Mouse (Mus musculus) brain, embryonic 14.5 days (tissue): ENCODE data around the gene Bmi1.

ENCODE experiments used
- CTCF ChIP-seq: fragments of 200-500 bp; IDR thresholded peaks from 2 replicates; pipeline ENCODE4 v1.5.1; 2012; ENCODE audit warnings: inconsistent platforms, mild to moderate bottlenecking, moderate library complexity, borderline replicate concordance; ENCODE audit not compliant: insufficient read depth, insufficient read length; ENCODE audit errors: extremely low read depth
- POLR2A ChIP-seq: fragments of 200-500 bp; IDR thresholded peaks from 2 replicates; pipeline ENCODE4 v1.6.1; 2012; ENCODE audit warnings: mild to moderate bottlenecking, inconsistent platforms, borderline replicate concordance; ENCODE audit not compliant: poor library complexity, insufficient read depth, insufficient read length, severe bottlenecking; ENCODE audit errors: extremely low read depth

DNA sequence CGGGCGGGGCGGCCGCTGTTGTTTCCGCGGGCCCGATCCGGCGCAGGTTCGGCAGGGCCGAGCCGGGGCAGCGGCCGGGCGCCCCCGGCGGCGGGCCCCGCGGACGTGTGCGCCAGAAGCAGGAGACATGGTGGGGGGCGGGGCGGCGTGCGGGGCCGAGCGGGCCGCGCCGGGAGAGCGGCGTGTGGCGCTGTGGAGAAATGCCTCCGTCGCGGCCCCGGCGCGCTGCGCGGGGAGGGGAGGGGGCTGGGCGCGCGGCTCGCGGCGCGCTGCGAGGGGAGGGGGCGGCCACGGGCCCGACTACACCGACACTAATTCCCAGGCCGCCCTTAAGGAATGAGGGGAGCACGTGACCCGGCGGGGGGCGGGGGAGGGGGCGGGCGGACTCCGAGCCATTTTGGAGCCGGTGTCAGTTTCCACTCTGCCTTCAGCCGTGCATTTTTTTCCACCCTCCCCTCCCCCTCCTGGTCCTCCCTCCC lies 322 bp upstream of the Bmi1 start:
- no peak for TF ChIP-seq CTCF
- TF ChIP-seq POLR2A: 0 out of 2 replicates have a peak, but pooled peaks have one; percentile 23
